Mouse (Mus musculus) left cerebral cortex, adult 8-10 months (tissue): ENCODE measurements around the gene Fcer1g. TPM values are rescaled to one million over a fixed set of nuclear protein-coding genes. Genes with fewer than 3 reads are reported as not detected.

Source experiments
- DNase-seq, 2 experiments: peaks; one replicate each; pipeline ENCODE4 v3.0.0; 2022; ENCODE audit warnings: low spot score in 2 of 2
- total RNA-seq, 4 experiments: library from RNA; stranded (reverse); gene quantifications; 2 replicates each; pipeline ENCODE4 v1.2.4; 2022

Gene Fcer1g
- total RNA-seq: 10 to 100 TPM in 3 of 4 experiments, 1 to 10 TPM in 1; 9.1 to 63.9 (median 28.2) TPM

- no peak for DNase-seq
Observed at GRCm38 (mm10) chr1:171234126-171234525, at the start of gene Fcer1g. Fcer1g (minus strand) TSS chr1:171234365.

GRCm38 (mm10) chr1:171283188-171284160, 49.3 kb upstream of the Fcer1g start:
- DNase-seq: peak in 1 of 2 experiments; percentile 18

GRCm38 (mm10) chr1:171282086-171282805, 48.1 kb upstream of the Fcer1g start:
- DNase-seq: peak in 1 of 2 experiments; percentile 18

- peak; percentile 43 to 74 for DNase-seq
Observed at GRCm38 (mm10) chr1:171281528-171281923, 47.4 kb upstream of the Fcer1g start.

GRCm38 (mm10) chr1:171280916-171281527, 46.9 kb upstream of the Fcer1g start, which contains the start of gene Ppox:
Ppox (minus strand) TSS chr1:171281186.
- DNase-seq: peak; percentile 75 to 95

- peak in 1 of 2 experiments; percentile 7 for DNase-seq
Observed at GRCm38 (mm10) chr1:171280250-171280915, 46.2 kb upstream of the Fcer1g start.

GRCm38 (mm10) chr1:171279721-171280120, 45.6 kb upstream of the Fcer1g start:
- DNase-seq: no peak

GRCm38 (mm10) chr1:171279012-171279705, 45.0 kb upstream of the Fcer1g start:
- peak in 1 of 2 experiments; percentile 5 for DNase-seq

GRCm38 (mm10) chr1:171278436-171278835, 44.3 kb upstream of the Fcer1g start:
- no peak for DNase-seq

GRCm38 (mm10) chr1:171277736-171278135, 43.6 kb upstream of the Fcer1g start:
- DNase-seq: no peak

- DNase-seq: no peak
Observed at GRCm38 (mm10) chr1:171276110-171276748, 42.1 kb upstream of the Fcer1g start.

- no peak for DNase-seq
Observed at GRCm38 (mm10) chr1:171275144-171275734, 41.1 kb upstream of the Fcer1g start.

GRCm38 (mm10) chr1:171274171-171274570, 40.0 kb upstream of the Fcer1g start:
- DNase-seq: no peak

GRCm38 (mm10) chr1:171272086-171272485, 37.9 kb upstream of the Fcer1g start:
- no peak for DNase-seq

GRCm38 (mm10) chr1:171271622-171272021, 37.5 kb upstream of the Fcer1g start:
- no peak for DNase-seq

GRCm38 (mm10) chr1:171271196-171271595, 37.0 kb upstream of the Fcer1g start:
- no peak for DNase-seq

GRCm38 (mm10) chr1:171270573-171270900, 36.4 kb upstream of the Fcer1g start:
- DNase-seq: no peak

GRCm38 (mm10) chr1:171269848-171270572, 35.8 kb upstream of the Fcer1g start, which contains the start of gene B4galt3:
B4galt3 (plus strand) TSS chr1:171270328.
- peak; percentile 91 to 96 for DNase-seq

- DNase-seq: no peak
Observed at GRCm38 (mm10) chr1:171268341-171268740, 34.2 kb upstream of the Fcer1g start.
